Mouse (Mus musculus): ENCODE data around the gene Tmem192.
"Not testable (repeated sequence)": the region's sequence is repeated elsewhere in the genome, so short reads cannot be mapped to it uniquely, and the experiment has no call there.

Tmem192 gene

GRCm38 (mm10) chr8:64983150-64983897 lies 36.3 kb downstream of the Tmem192 start:
- peak in 1 of 2 experiments; percentile 3 for DNase-seq

GRCm38 (mm10) chr8:64987731-64988130 lies 40.7 kb downstream of the Tmem192 start, which contains the start of gene Trim75:
Trim75 (minus strand) TSS chr8:64987831.
- no peak for DNase-seq

GRCm38 (mm10) chr8:64998806-64999365 lies 51.9 kb downstream of the Tmem192 start:
- DNase-seq = no peak

- DNase-seq = not testable (repeated sequence)
Measured at GRCm38 (mm10) chr8:65007616-65008015, 60.6 kb downstream of the Tmem192 start.

- no peak for DNase-seq
Measured at GRCm38 (mm10) chr8:65018423-65018822, 71.4 kb downstream of the Tmem192 start, which contains the start of the genes Trim61 and Trim60. Trim61 (minus strand) TSS chr8:65018523. Trim60 (minus strand) TSS chr8:65018584.

Data from cerebellum, postnatal 36 days (tissue).